Mouse (Mus musculus): ENCODE results near the gene Acsl6. TPM values are rescaled to one million over a fixed set of nuclear protein-coding genes. Genes with fewer than 3 reads are reported as not detected.
"Not testable (repeated sequence)": the region's sequence is repeated elsewhere in the genome, so short reads cannot be mapped to it uniquely, and the experiment has no call there.

The Acsl6 gene
- polyA plus RNA-seq, 1 experiment from 2014 or later = 0.55 TPM

- no peaks in the 10 kb centered on the region for H3K9me3 ChIP-seq (replicated peaks)
- no peaks in the 10 kb centered on the region for H3K36me3 ChIP-seq
- H3K27me3 ChIP-seq = no peaks in the 10 kb centered on the region
- no peak overlapping the region for H3K4me2 ChIP-seq
- H3K4me1 ChIP-seq (replicated peaks) = no peaks in the 10 kb centered on the region
- no peak overlapping the region for H3K4me3 ChIP-seq
- no peak for ATAC-seq (replicated peaks; ENCODE audit: insufficient number of reproducible peaks, insufficient read depth, low FRiP score, low read depth)
- H3K9ac ChIP-seq = no peak overlapping the region
- WGBS = 57% methylated on average over 12 of the region's 12 CpGs
- H3K27ac ChIP-seq = no peak overlapping the region
These were observed 9.4 kb upstream of the Acsl6 start for GRCm38 (mm10) chr11:54293980-54294807.

GRCm38 (mm10) chr11:54295971-54296370 lies 7.6 kb upstream of the Acsl6 start:
- Histone ChIP-seq H3K9ac (no peak overlapping the region), H3K27ac (no peak overlapping the region), H3K4me3 (no peak overlapping the region), H3K27me3 (no peaks in the 10 kb centered on the region), H3K4me1 (replicated peaks) (no peaks in the 10 kb centered on the region), H3K9me3 (replicated peaks) (no peaks in the 10 kb centered on the region), H3K4me2 (no peak overlapping the region), H3K36me3 (no peaks in the 10 kb centered on the region)
- WGBS = 73% methylated on average over 4 of the region's 4 CpGs
- ATAC-seq (replicated peaks; ENCODE audit: insufficient number of reproducible peaks, insufficient read depth, low FRiP score, low read depth) = no peak

- Histone ChIP-seq H3K4me1 (replicated peaks) (no peaks in the 10 kb centered on the region), H3K4me2 (no peak overlapping the region), H3K27ac (no peak overlapping the region), H3K27me3 (no peaks in the 10 kb centered on the region), H3K4me3 (no peak overlapping the region), H3K36me3 (no peaks in the 10 kb centered on the region), H3K9me3 (replicated peaks) (no peaks in the 10 kb centered on the region), H3K9ac (no peak overlapping the region)
- ATAC-seq (replicated peaks; ENCODE audit: insufficient number of reproducible peaks, insufficient read depth, low FRiP score, low read depth) = no peak
- WGBS = 71% methylated on average over 1 of the region's 1 CpGs
These were observed 6.9 kb upstream of the Acsl6 start for GRCm38 (mm10) chr11:54296734-54297133.

- whole genome bisulfite sequencing = 83% methylated on average over 2 of the region's 2 CpGs
- not testable (repeated sequence) for H3K27me3 ChIP-seq, H3K36me3 ChIP-seq
These were observed 6.1 kb upstream of the Acsl6 start for GRCm38 (mm10) chr11:54297471-54297870.

GRCm38 (mm10) chr11:54298777-54299176 lies 4.8 kb upstream of the Acsl6 start:
- Histone ChIP-seq H3K27me3 (peaks cover 12% of the 10 kb centered on the region), H3K4me3 (no peak overlapping the region), H3K9ac (no peak overlapping the region), H3K27ac (no peak overlapping the region), H3K4me1 (replicated peaks) (peaks cover 2% of the 10 kb centered on the region), H3K36me3 (no peaks in the 10 kb centered on the region), H3K4me2 (no peak overlapping the region), H3K9me3 (replicated peaks) (no peaks in the 10 kb centered on the region)
- no peak for ATAC-seq (replicated peaks; ENCODE audit: insufficient number of reproducible peaks, insufficient read depth, low FRiP score, low read depth)

More at GRCm38 (mm10) chr11:54297471-54297870, 6.1 kb upstream of the Acsl6 start:
- H3K4me2 ChIP-seq; H3K4me3 ChIP-seq; H3K27ac ChIP-seq; H3K4me1 ChIP-seq (replicated peaks); ATAC-seq (replicated peaks; ENCODE audit: insufficient number of reproducible peaks, insufficient read depth, low FRiP score, low read depth); H3K9me3 ChIP-seq (replicated peaks); H3K9ac ChIP-seq: not testable (repeated sequence)

GRCm38 (mm10) chr11:54301994-54302393 lies 1.6 kb upstream of the Acsl6 start:
- Histone ChIP-seq H3K9me3 (replicated peaks) (no peaks in the 10 kb centered on the region), H3K27ac (no peak overlapping the region), H3K36me3 (no peaks in the 10 kb centered on the region), H3K27me3 (peaks cover 37% of the 10 kb centered on the region), H3K4me2 (no peak overlapping the region), H3K4me1 (replicated peaks) (peaks cover 10% of the 10 kb centered on the region), H3K9ac (no peak overlapping the region), H3K4me3 (no peak overlapping the region)
- no peak for ATAC-seq (replicated peaks; ENCODE audit: insufficient number of reproducible peaks, insufficient read depth, low FRiP score, low read depth)
- 75% methylated on average over 8 of the region's 8 CpGs for WGBS

- ATAC-seq (replicated peaks; ENCODE audit: insufficient number of reproducible peaks, insufficient read depth, low FRiP score, low read depth) = no peak
- no peaks in the 10 kb centered on the region for H3K36me3 ChIP-seq
- H3K9ac ChIP-seq = no peak overlapping the region
- H3K27me3 ChIP-seq = peaks cover 41% of the 10 kb centered on the region
- peaks cover 10% of the 10 kb centered on the region for H3K4me1 ChIP-seq (replicated peaks)
- H3K4me3 ChIP-seq = no peak overlapping the region
- 89% methylated on average over 3 of the region's 3 CpGs for WGBS
- no peak overlapping the region for H3K4me2 ChIP-seq
- H3K27ac ChIP-seq = no peak overlapping the region
- H3K9me3 ChIP-seq (replicated peaks) = no peaks in the 10 kb centered on the region
These were observed 992 bp upstream of the Acsl6 start for GRCm38 (mm10) chr11:54302606-54303005.

GRCm38 (mm10) chr11:54303076-54303727 lies 396 bp upstream of the Acsl6 start:
- no peak overlapping the region for H3K9ac ChIP-seq
- H3K4me3 ChIP-seq = no peak overlapping the region
- peak overlapping the region; percentile 95 for H3K4me2 ChIP-seq
- peaks cover 10% of the 10 kb centered on the region for H3K4me1 ChIP-seq (replicated peaks)
- no peak for ATAC-seq (replicated peaks; ENCODE audit: insufficient number of reproducible peaks, insufficient read depth, low FRiP score, low read depth)
- H3K27ac ChIP-seq = no peak overlapping the region
- no peaks in the 10 kb centered on the region for H3K9me3 ChIP-seq (replicated peaks)
- H3K36me3 ChIP-seq = no peaks in the 10 kb centered on the region
- H3K27me3 ChIP-seq = peaks cover 41% of the 10 kb centered on the region
- 20% methylated on average over 6 of the region's 6 CpGs for WGBS

GRCm38 (mm10) chr11:54304471-54304873 lies 874 bp downstream of the Acsl6 start:
- peak overlapping the region; percentile 38 for H3K9ac ChIP-seq
- H3K4me3 ChIP-seq = peak overlapping the region; percentile 54
- peak overlapping the region; percentile 95 for H3K4me2 ChIP-seq
- H3K27ac ChIP-seq = no peak overlapping the region
- no peaks in the 10 kb centered on the region for H3K36me3 ChIP-seq
- peaks cover 10% of the 10 kb centered on the region for H3K4me1 ChIP-seq (replicated peaks)
- WGBS = 9% methylated on average over 7 of the region's 7 CpGs
- no peak for ATAC-seq (replicated peaks; ENCODE audit: insufficient number of reproducible peaks, insufficient read depth, low FRiP score, low read depth)
- H3K9me3 ChIP-seq (replicated peaks) = no peaks in the 10 kb centered on the region
- H3K27me3 ChIP-seq = peaks cover 41% of the 10 kb centered on the region

- no peak overlapping the region for H3K27ac ChIP-seq
- no peaks in the 10 kb centered on the region for H3K9me3 ChIP-seq (replicated peaks)
- H3K4me1 ChIP-seq (replicated peaks) = peaks cover 10% of the 10 kb centered on the region
- H3K9ac ChIP-seq = no peak overlapping the region
- H3K27me3 ChIP-seq = peaks cover 41% of the 10 kb centered on the region
- 69% methylated on average over 3 of the region's 3 CpGs for WGBS
- no peak for ATAC-seq (replicated peaks; ENCODE audit: insufficient number of reproducible peaks, insufficient read depth, low FRiP score, low read depth)
- no peak overlapping the region for H3K4me2 ChIP-seq
- H3K36me3 ChIP-seq = no peaks in the 10 kb centered on the region
- no peak overlapping the region for H3K4me3 ChIP-seq
These were observed 1.7 kb downstream of the Acsl6 start for GRCm38 (mm10) chr11:54305331-54305730.

GRCm38 (mm10) chr11:54307139-54307816 lies 3.7 kb downstream of the Acsl6 start:
- peaks cover 13% of the 10 kb centered on the region for H3K4me1 ChIP-seq (replicated peaks)
- 57% methylated on average over 7 of the region's 7 CpGs for WGBS
- no peaks in the 10 kb centered on the region for H3K36me3 ChIP-seq
- no peak overlapping the region for H3K9ac ChIP-seq
- no peak overlapping the region for H3K4me2 ChIP-seq
- H3K27me3 ChIP-seq = peaks cover 41% of the 10 kb centered on the region
- no peaks in the 10 kb centered on the region for H3K9me3 ChIP-seq (replicated peaks)
- no peak overlapping the region for H3K27ac ChIP-seq
- ATAC-seq (replicated peaks; ENCODE audit: insufficient number of reproducible peaks, insufficient read depth, low FRiP score, low read depth) = no peak
- no peak overlapping the region for H3K4me3 ChIP-seq

Measured in heart, embryonic 15.5 days (tissue).